Mouse (Mus musculus) forebrain, embryonic 16.5 days (tissue): ENCODE data around the gene Tmem185a. TPM values are rescaled to one million over a fixed set of nuclear protein-coding genes. Genes with fewer than 3 reads are reported as not detected.
"Not testable (repeated sequence)": the region's sequence is repeated elsewhere in the genome, so short reads cannot be mapped to it uniquely, and the experiment has no call there.

Source experiments
- ATAC-seq: fragments of 200-750 bp; cut with Nextera tagmentation; 2 replicates; pipeline ENCODE4 v1.8.0; 2017; ENCODE audit warnings: mild to moderate bottlenecking, moderate library complexity
- H3K27ac ChIP-seq: fragments of 300-500 bp; sonication (generic); 2 replicates; pipeline ENCODE4 v1.5.1; 2014; ENCODE audit warnings: low read length, control low read depth
- H3K27me3 ChIP-seq: fragments of 300-500 bp; sonication (generic); replicated peaks from 2 replicates; pipeline ENCODE4 v1.6.1; 2014; ENCODE audit warnings: low read length; ENCODE audit not compliant: control insufficient read depth, insufficient read depth
- H3K36me3 ChIP-seq: fragments of 300-500 bp; sonication (generic); 2 replicates; pipeline ENCODE4 v1.6.1; 2014; ENCODE audit not compliant: control insufficient read depth, insufficient read depth
- H3K4me1 ChIP-seq: fragments of 300-500 bp; sonication (generic); replicated peaks from 2 replicates; pipeline ENCODE4 v1.6.1; 2014; ENCODE audit warnings: low read length; ENCODE audit not compliant: control insufficient read depth, insufficient read depth
- H3K4me2 ChIP-seq: fragments of 300-500 bp; sonication (generic); 2 replicates; pipeline ENCODE4 v1.6.1; 2014; ENCODE audit warnings: mild to moderate bottlenecking, low read length, control low read depth
- H3K4me3 ChIP-seq: fragments of 300-500 bp; sonication (generic); replicated peaks from 2 replicates; pipeline ENCODE4 v1.5.1; 2014; ENCODE audit warnings: mild to moderate bottlenecking, low read length, control low read depth
- H3K9ac ChIP-seq: fragments of 300-500 bp; sonication (generic); replicated peaks from 2 replicates; pipeline ENCODE4 v1.6.1; 2014; ENCODE audit warnings: low read depth, low read length, control low read depth
- H3K9me3 ChIP-seq: fragments of 300-500 bp; sonication (generic); 2 replicates; pipeline ENCODE4 v1.6.1; 2016; ENCODE audit warnings: low read length; ENCODE audit not compliant: control insufficient read depth
- WGBS: fragments of 180-500 bp; shearing (Covaris S2); extraction: QIAGEN DNeasy Blood & Tissue Kit; methylation state at CpG from one replicate; pipeline ENCODE4 v1.1.7; 2014; 5-methylcytosine and 5-hydroxymethylcytosine counted together
- polyA plus RNA-seq: library from polyadenylated mRNA; unstranded; fragments of >200 nt; fragmentation: Nextera tagmentation; extraction: Ambion mirVana; gene quantifications from 2 replicates; pipeline ENCODE4 v1.2.1, GENCODE M21; 2015

Tmem185a gene
- polyA plus RNA-seq, 1 experiment from 2014 or later, result 46.9 TPM

GRCm38 (mm10) chrX:70452359-70452758 lies 24.6 kb downstream of the Tmem185a start:
- not testable (repeated sequence) for H3K4me1 ChIP-seq, H3K9ac ChIP-seq, ATAC-seq, H3K4me2 ChIP-seq, H3K4me3 ChIP-seq, H3K27ac ChIP-seq, H3K36me3 ChIP-seq, H3K27me3 ChIP-seq, H3K9me3 ChIP-seq
- no CpG with 5 or more reads among the region's 1 CpGs for WGBS

GRCm38 (mm10) chrX:70425473-70425872 lies 51.5 kb downstream of the Tmem185a start:
- not testable (repeated sequence) for ATAC-seq, H3K27me3 ChIP-seq, H3K4me2 ChIP-seq, H3K27ac ChIP-seq, H3K9ac ChIP-seq, H3K36me3 ChIP-seq, H3K9me3 ChIP-seq, H3K4me3 ChIP-seq, H3K4me1 ChIP-seq
- 76% methylated on average over 3 of the region's 3 CpGs for WGBS

Other genes with a start within 250 kb of the Tmem185a start
- 16.1 and 16.8 TPM in 2 replicates for gene Ids, start 112.1 kb downstream of the Tmem185a start, polyA plus RNA-seq
- gene 1110012L19Rik, start 91.3 kb downstream of the Tmem185a start, polyA plus RNA-seq, result 39.1 and 42.6 TPM in 2 replicates